In genomic region chr14:27145171-27146045, GRCm38 (mm10) we compare ENCODE assay signal across 8 mouse cellular contexts. TPM values are rescaled to one million over a fixed set of nuclear protein-coding genes. Genes with fewer than 3 reads are reported as not detected.
A peak's percentile ranks its signal among the peaks of the same experiment; 100 is the strongest.
DNase-seq lines count a peak whose midpoint lies in the region; ATAC-seq and TF ChIP-seq lines count a peak whose summit lies in the region.

No protein-coding gene starts in this region.

- peak; percentile 61 for DNase-seq in kidney, postnatal 0 days (ENCODE audit: low spot score)
- no peak for DNase-seq in kidney, adult 11 months
- DNase-seq in heart, postnatal 25 days (ENCODE audit: low spot score), result peak; percentile 17
- DNase-seq in layer of hippocampus, postnatal 10 days (ENCODE audit: low spot score in 2 of 2), result no peak
- no peak for DNase-seq in spleen, postnatal 14 days (ENCODE audit: low spot score in 2 of 2)
- DNase-seq in left cerebral cortex, postnatal 10 days (ENCODE audit: extremely low spot score in 1 of 2, low spot score in 2 of 2), result no peak

- TF ChIP-seq CTCF in kidney, postnatal 0 days (IDR thresholded peaks at IDR 0.05; ENCODE audit: low read depth), result no peak

- peaks cover 9% of the 10 kb centered on the region; the same call in 1 of the 2 replicates for H3K4me1 ChIP-seq in kidney, postnatal 0 days (replicated peaks; ENCODE audit: insufficient read depth, low read length)
- H3K4me1 ChIP-seq in embryonic facial prominence, embryonic 12.5 days, result peaks cover 16% of the 10 kb centered on the region
- peaks cover 4% of the 10 kb centered on the region; the same call in 1 of the 2 replicates for H3K4me1 ChIP-seq in neural tube, embryonic 15.5 days

- H3K9me3 ChIP-seq in kidney, postnatal 0 days (replicated peaks; ENCODE audit: low read length), result no peaks in the 10 kb centered on the region
- H3K9me3 ChIP-seq in embryonic facial prominence, embryonic 12.5 days, result no peaks in the 10 kb centered on the region
- no peaks in the 10 kb centered on the region for H3K9me3 ChIP-seq in neural tube, embryonic 15.5 days (replicated peaks)

- ATAC-seq in kidney, postnatal 0 days (replicated peaks; ENCODE audit: low FRiP score, low read depth), result peak; percentile 57; the same call in 1 of the 2 replicates
- ATAC-seq in embryonic facial prominence, embryonic 12.5 days (ENCODE audit: insufficient number of reproducible peaks, insufficient read depth, low FRiP score, low TSS enrichment), result peak; percentile 71; the same call in 1 of the 2 replicates
- 0 out of 2 replicates have a peak, but pooled peaks have one; percentile 45 for ATAC-seq in neural tube, embryonic 15.5 days (ENCODE audit: low FRiP score)

- H3K27ac ChIP-seq in kidney, postnatal 0 days, result peak overlapping the region; percentile 15; the same call in 1 of the 2 replicates
- peak overlapping the region; percentile 26; the same call in 1 of the 2 replicates for H3K27ac ChIP-seq in embryonic facial prominence, embryonic 12.5 days
- H3K27ac ChIP-seq in neural tube, embryonic 15.5 days (replicated peaks), result no peak overlapping the region; the same call in 1 of the 2 replicates

- no peaks in the 10 kb centered on the region for H3K27me3 ChIP-seq in kidney, postnatal 0 days (ENCODE audit: insufficient read depth, low read length)
- H3K27me3 ChIP-seq in embryonic facial prominence, embryonic 12.5 days, result no peaks in the 10 kb centered on the region
- H3K27me3 ChIP-seq in neural tube, embryonic 15.5 days (replicated peaks), result no peaks in the 10 kb centered on the region

- H3K4me2 ChIP-seq in kidney, postnatal 0 days (ENCODE audit: low read length), result no peak overlapping the region
- no peak overlapping the region for H3K4me2 ChIP-seq in embryonic facial prominence, embryonic 12.5 days (replicated peaks)
- no peak overlapping the region for H3K4me2 ChIP-seq in neural tube, embryonic 15.5 days

- no peak overlapping the region for H3K9ac ChIP-seq in kidney, postnatal 0 days (ENCODE audit: low read depth, low read length)
- H3K9ac ChIP-seq in embryonic facial prominence, embryonic 12.5 days, result no peak overlapping the region; the same call in 1 of the 2 replicates
- no peak overlapping the region for H3K9ac ChIP-seq in neural tube, embryonic 15.5 days (replicated peaks)

- WGBS in kidney, postnatal 0 days, result 35% methylated on average over 8 of the region's 8 CpGs
- 47% methylated on average over 8 of the region's 8 CpGs for WGBS in embryonic facial prominence, embryonic 12.5 days
- 58% methylated on average over 8 of the region's 8 CpGs for WGBS in neural tube, embryonic 15.5 days

- no peaks in the 10 kb centered on the region for H3K36me3 ChIP-seq in kidney, postnatal 0 days (ENCODE audit: insufficient read depth, low read length)
- H3K36me3 ChIP-seq in embryonic facial prominence, embryonic 12.5 days, result no peaks in the 10 kb centered on the region
- H3K36me3 ChIP-seq in neural tube, embryonic 15.5 days, result no peaks in the 10 kb centered on the region

- intact Hi-C loops in heart, postnatal 25 days (cut with DNase I), result loop anchor here (1.0 kb wide), 1 partner anchor 27 kb away; no protein-coding TSS in a partner anchor
- intact Hi-C loops in left cerebral cortex, postnatal 10 days (cut with DNase I), result no loop called here

- no peak overlapping the region for H3K4me3 ChIP-seq in kidney, postnatal 0 days (replicated peaks; ENCODE audit: low read depth, low read length)
- H3K4me3 ChIP-seq in embryonic facial prominence, embryonic 12.5 days, result no peak overlapping the region
- no peak overlapping the region for H3K4me3 ChIP-seq in neural tube, embryonic 15.5 days (replicated peaks)

RNA-seq across cellular contexts. Expression of gene Arhgef3, which starts 30.7 kb away (rescaled TPM):
- 20.0 and 20.4 TPM in 2 replicates for polyA plus RNA-seq in kidney, postnatal 0 days (2015; fragmentation: Nextera tagmentation; extraction: Ambion mirVana)
- polyA plus RNA-seq in embryonic facial prominence, embryonic 12.5 days (2016; fragmentation: Nextera tagmentation; extraction: Ambion mirVana), result 8.1 and 8.4 TPM in 2 replicates
- 10 to 100 TPM; 29.0 to 34.1 TPM for total RNA-seq in heart, postnatal 25 days (2021)
- 13.6 and 13.7 TPM in 2 replicates for polyA plus RNA-seq in neural tube, embryonic 15.5 days (2015; fragmentation: Nextera tagmentation; extraction: Ambion mirVana)
- total RNA-seq in layer of hippocampus, postnatal 10 days (2021), result 10 to 100 TPM; 34.4 to 35.7 TPM
- total RNA-seq in left cerebral cortex, postnatal 10 days (2021), result 10 to 100 TPM; 37.4 to 41.2 TPM

Comparison
In these comparisons a context has a peak if more than half of its experiments do, and no peak if none do; other contexts are left out.
1. DNase-seq: peak in kidney, postnatal 0 days (single experiment) and heart, postnatal 25 days (single experiment); none in kidney, adult 11 months (single experiment), layer of hippocampus, postnatal 10 days (0 of 2), spleen, postnatal 14 days (0 of 2) and left cerebral cortex, postnatal 10 days (0 of 2).
2. Peak in every context shown above with its lines, with median percentiles within 50 percentile points of each other: ATAC-seq.